Mouse (Mus musculus): ENCODE data around the gene Pigm.

Gene Pigm

GRCm38 (mm10) chr1:172413491-172414230, 37.3 kb downstream of the Pigm start:
- DNase-seq (ENCODE audit: low spot score in 2 of 2) = no peak

GRCm38 (mm10) chr1:172414231-172414585, 37.9 kb downstream of the Pigm start:
- DNase-seq (ENCODE audit: low spot score in 2 of 2) = no peak

GRCm38 (mm10) chr1:172415061-172415460, 38.7 kb downstream of the Pigm start:
- no peak for DNase-seq (ENCODE audit: low spot score in 2 of 2)

GRCm38 (mm10) chr1:172418173-172418572, 41.8 kb downstream of the Pigm start:
- DNase-seq (ENCODE audit: low spot score in 2 of 2) = no peak

DNA sequence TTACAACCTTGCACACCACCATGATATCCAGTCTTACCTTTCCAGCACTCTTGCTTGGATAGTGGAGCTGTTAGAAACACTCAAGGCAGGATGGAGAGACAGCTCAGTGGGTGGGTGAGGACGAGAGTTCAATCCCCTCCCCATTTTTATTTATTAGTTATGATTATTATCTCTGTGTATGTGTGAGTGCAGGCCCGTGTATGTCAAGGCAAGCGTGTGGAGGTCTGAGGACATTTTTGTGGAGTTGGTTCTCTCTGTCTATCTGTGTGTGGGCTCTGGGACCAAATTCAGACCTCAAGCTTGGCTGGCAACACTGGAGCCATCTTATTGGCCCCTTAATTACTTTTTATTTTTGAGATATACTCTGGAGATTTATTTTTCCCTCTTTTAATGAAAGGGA, 42.3 kb downstream of the Pigm start:
- DNase-seq (ENCODE audit: low spot score in 2 of 2) = no peak

DNA sequence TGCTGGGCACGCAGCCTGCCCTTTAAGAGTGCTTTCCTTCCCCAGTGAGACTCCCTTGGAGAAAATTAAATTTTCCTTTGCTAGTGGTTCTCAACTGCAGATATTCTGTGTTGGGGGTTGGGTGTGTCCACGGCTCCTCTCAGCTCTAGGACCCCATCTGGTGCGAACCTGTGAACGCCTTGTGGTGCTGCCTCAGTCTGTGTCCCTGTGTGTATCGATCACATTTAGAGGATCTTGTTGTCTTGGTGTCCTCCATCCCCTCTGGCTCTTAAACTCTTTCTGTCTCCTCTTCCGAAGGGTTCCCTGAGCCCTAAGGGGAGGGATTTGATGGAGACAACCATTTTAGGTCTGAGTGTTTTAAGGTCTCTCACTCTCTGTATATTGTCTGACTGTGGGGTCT, 43.8 kb downstream of the Pigm start:
- DNase-seq (ENCODE audit: low spot score in 2 of 2) = no peak

- peak in 1 of 2 experiments; percentile 41 for DNase-seq (ENCODE audit: low spot score in 2 of 2)
These were observed 47.0 kb downstream of the Pigm start for GRCm38 (mm10) chr1:172423393-172423792.

DNA sequence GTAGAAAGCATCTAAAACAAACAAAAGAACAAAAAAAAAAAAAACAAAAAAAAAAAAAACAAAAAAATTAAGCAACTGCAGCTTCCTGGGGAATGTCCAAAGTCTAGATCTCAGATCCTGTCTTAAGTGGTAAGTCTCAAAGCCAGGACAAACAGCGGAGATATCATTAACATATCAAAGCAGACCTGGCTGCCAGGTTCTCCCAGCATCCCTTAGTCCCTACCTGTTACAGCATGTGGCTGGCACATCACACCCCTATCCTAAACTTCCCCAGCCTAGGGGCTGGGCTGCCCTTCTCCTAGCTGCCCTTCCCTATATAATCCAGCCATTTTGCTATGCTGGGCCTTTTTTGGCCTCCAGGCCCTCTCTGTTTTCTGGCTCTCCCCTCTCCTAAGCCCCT, 50.1 kb downstream of the Pigm start:
- DNase-seq (ENCODE audit: low spot score in 2 of 2) = no peak

- no peak for DNase-seq (ENCODE audit: low spot score in 2 of 2)
These were observed 51.5 kb downstream of the Pigm start for GRCm38 (mm10) chr1:172427841-172428240.

- DNase-seq (ENCODE audit: low spot score in 2 of 2) = no peak
These were observed 52.3 kb downstream of the Pigm start for GRCm38 (mm10) chr1:172428614-172429013.

DNA sequence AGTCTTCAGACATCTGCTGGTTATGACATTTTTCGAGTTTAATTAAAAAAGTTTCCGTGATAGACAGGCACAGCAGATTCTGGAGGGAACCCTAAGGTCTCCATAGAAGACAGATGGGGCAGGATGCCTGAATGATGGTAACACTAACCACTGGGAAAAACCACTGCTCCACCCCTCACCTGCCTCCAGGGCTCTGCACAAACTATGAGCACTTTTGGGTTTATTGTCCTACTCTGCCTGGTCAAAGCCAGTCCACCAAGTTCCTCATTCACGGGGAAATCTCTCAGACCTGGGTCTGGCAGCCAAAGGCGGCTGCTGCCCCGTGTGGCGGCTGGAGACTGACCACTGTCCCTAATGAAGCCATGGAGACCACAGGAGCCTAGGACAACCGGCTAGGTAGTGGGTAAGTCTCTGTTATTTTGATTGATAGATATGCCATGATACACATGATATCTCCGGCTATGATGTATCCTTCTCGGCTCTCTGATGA, 54.4 kb downstream of the Pigm start:
- DNase-seq (ENCODE audit: low spot score in 2 of 2) = no peak

- peak; percentile 69 for DNase-seq (ENCODE audit: low spot score in 2 of 2)
These were observed 55.7 kb downstream of the Pigm start for GRCm38 (mm10) chr1:172431836-172432586.

- no peak for DNase-seq (ENCODE audit: low spot score in 2 of 2)
These were observed 56.2 kb downstream of the Pigm start for GRCm38 (mm10) chr1:172432587-172432955.

GRCm38 (mm10) chr1:172433012-172433850, 56.9 kb downstream of the Pigm start:
- no peak for DNase-seq (ENCODE audit: low spot score in 2 of 2)

Measured in heart, adult 9 months (tissue).